Mouse (Mus musculus) right cerebral cortex, postnatal 25 days (tissue): ENCODE measurements around the gene Erich2.
A peak's percentile ranks its signal among the peaks of the same experiment; 100 is the strongest.
"Not testable (repeated sequence)": the region's sequence is repeated elsewhere in the genome, so short reads cannot be mapped to it uniquely, and the experiment has no call there.

Source experiments
- DNase-seq: peaks from one replicate; pipeline ENCODE4 v3.0.0; 2022

Gene Erich2

GRCm38 (mm10) chr2:70508496-70508895, at the start of gene Erich2:
TSS of gene Erich2 (plus strand) at chr2:70508819.
- no peak for DNase-seq

GRCm38 (mm10) chr2:70463606-70464005, 45.0 kb upstream of the Erich2 start:
- no peak for DNase-seq

GRCm38 (mm10) chr2:70471136-70471535, 37.5 kb upstream of the Erich2 start:
- DNase-seq = no peak

DNA sequence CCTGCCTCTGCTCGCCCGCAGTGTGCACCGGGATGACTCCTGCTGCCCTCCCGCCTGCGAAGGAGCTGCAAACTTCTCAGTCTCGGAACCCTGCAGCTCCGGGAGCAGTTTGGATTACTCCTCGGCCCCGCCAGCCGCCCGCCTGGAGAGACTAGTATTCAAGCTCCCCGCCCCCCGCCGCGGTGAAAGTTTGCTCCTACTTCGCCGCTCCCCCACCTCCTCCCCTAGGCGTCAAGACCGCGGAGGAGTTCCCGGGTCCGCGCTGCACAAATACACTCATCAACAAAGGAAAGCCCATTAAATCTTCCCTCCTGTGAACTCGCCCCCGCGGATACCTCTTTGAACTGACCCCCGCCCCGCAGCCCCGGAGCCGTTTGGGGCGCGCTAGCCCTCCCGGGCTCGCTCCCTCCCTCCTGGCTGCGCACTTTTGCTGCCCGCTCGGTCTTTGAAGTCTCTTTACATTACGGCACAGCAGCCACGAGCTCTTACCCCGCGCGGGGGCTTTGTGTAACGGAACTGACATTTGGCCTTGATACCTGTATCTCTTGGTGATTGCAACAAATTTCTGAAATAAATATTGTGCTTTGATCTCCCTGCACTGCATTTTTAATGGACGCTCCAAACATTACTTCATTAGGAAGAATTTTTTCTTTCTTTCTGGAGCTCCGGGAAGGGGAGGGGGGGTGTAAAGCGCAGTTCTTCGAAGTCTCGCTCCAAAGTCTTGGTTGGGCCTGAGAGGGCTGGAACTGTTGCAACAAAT, 36.6 kb upstream of the Erich2 start:
- peak; percentile 11 for DNase-seq

GRCm38 (mm10) chr2:70497715-70498318, 10.8 kb upstream of the Erich2 start:
- DNase-seq = no peak

GRCm38 (mm10) chr2:70503436-70503835, 5.2 kb upstream of the Erich2 start:
- no peak for DNase-seq

DNA sequence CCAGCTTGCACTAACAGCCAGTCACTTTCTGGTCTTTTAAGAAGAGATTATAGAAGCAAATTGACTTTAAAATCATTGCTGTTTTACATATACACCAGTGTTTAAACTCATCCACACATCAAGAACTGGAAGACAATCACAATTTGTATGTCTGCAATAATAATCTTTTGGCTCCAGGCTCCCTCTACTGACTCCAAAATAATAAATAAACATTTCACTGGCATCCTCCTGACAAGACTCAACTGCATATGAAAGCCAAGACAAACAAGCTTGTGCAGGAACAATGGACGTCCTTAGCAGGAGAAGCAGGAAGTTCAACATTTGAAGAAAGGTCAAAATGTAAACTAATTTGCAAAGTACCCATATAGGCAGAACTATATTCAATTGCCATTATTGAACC, 3.4 kb upstream of the Erich2 start:
- DNase-seq = no peak

DNA sequence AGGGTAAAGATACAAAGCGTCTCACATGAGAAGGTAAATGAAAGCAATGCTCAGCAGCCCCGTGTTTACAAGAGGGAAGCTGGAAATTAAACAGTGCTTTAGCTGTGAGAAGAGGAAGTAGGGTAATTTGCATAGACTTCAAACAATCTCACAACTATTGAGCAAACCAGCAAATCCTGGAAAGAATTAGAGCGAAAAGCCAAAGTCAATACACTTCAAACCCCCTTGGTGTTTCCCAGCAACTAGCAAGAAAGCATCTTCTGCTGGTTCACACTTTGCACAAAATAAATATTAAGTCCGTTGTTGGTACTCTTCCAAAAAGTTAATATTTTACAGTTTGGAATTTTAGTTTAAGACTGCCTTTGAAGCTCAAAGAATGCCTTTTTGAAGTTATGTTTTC, 2.7 kb upstream of the Erich2 start:
- no peak for DNase-seq

GRCm38 (mm10) chr2:70506372-70506771, 2.2 kb upstream of the Erich2 start:
- DNase-seq = no peak

- DNase-seq = peak; percentile 52
Observed at GRCm38 (mm10) chr2:70509021-70509632, 508 bp downstream of the Erich2 start.

DNA sequence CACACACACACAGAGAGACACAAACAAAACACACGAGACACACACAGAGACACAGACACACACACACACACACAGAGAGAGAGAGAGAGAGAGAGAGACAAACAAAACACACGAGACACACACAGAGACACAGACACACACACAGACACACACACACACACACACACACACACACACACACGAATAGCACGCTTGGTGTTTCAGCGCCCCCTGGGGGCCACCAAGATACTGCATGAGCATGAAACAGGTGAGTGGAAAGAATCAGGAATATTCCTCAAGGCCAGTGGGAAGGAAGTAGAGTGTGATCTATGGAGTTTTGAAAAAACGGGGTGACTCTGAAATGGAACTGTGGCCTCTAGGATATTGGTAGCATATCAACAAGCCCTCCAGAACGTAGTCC, 29.7 kb downstream of the Erich2 start:
- not testable (repeated sequence) for DNase-seq

DNA sequence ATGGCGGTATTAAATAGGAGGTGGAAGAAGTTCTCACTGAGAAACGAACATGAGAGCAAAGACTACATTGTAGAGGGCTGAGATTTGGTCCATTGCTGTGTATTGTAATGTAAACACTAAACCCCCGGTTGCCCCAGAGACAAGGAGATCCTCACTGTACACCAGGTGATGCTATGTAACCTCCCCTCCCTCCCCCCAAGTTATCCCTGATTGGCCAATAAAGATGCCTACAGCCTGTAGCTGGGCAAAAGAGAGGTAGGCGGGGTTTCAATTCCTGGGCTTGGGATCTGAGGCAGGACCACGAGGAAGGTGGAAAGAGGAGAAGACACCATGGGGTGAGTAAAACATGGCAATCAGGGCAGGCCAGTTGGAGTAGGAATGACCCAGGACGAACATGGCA, 42.1 kb downstream of the Erich2 start:
- no peak for DNase-seq

- DNase-seq = no peak
Observed at GRCm38 (mm10) chr2:70551446-70551845, 42.8 kb downstream of the Erich2 start.

- DNase-seq = no peak
Observed at GRCm38 (mm10) chr2:70552067-70552598, 43.5 kb downstream of the Erich2 start.

GRCm38 (mm10) chr2:70552772-70553171, 44.2 kb downstream of the Erich2 start, which contains the start of gene Gad1:
TSS of gene Gad1 (plus strand) at chr2:70553072.
- DNase-seq = no peak

DNA sequence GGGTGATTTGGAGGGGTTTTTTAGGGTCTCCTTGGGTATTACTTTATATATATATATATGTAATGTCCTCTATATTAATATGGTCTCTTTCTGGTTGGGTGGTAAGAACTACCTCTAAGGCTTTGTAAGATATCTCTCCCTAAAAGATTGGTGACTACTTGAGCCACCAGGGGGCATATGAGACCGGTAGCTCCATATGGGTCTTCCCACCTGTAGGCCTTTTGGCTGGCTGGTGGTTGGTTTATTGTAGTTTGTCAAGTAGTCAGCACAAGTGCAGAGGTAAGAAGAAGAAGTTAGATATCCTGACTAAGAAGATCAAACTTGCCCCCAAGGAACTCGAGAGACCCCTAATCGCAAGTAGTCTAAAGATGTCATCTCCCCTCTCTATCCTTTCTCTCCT, 45.2 kb downstream of the Erich2 start:
- DNase-seq = no peak

DNA sequence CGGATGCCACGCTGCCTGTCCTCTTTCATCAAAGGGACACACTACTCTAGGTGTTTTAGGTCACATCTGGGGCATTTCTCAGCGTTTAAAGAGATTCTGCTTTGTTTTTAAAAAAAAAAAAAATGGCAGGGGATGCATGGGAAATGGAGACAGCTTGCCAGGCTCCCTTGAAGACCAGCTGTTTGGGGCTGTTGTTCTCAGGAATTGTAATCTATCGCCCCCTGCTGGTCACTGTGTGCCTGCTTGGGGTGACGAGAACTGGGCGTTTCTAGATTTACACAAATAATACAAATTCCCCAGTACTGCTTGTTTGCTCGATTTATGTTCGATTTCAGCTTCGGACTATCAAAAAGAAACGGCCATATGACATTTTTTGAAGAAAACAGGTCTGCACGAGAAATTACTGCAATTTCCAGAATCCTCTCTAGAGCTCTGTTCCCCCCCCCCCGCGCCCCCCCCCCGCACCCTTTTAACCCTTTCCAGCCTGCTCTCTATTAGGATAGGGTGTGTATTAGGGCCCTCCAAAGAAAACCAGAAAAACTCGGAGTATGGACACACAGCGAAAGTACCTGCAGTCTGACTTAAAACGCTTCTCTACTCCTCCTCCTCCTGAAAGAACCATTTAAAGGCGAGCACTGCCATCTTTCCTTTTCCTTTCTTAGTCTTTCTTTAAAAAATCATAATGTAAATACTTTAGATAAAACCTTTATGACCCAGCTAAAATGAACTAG, 49.7 kb downstream of the Erich2 start:
- DNase-seq = peak; percentile 73

DNA sequence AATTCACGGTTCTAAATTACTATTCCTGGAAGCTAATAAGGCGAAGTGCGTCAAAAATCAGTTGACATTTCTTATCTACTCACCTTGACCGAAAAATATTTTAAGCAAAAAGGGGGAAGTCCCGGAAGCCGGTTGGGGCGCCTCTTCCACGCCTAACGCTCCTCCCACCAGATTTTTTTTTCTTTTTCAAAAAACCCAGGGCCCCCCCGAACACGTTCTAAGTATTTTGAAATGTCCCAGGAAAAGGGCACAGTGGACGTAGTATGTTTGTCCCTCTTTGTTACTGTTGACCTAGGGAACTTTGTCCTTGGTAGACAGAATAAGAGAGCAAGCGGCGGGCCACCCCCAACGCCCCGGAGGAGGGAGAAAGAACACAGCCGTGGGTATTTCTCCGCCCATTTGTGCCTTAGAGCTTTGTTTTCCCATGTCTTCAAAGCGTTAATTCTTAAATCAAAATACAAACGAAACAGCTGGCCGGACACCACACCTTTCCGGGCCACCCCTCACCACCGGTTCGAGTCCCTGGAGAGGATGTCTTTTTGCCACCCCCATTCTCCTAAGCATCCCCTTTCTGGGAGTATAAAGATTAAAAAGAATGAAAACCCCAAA, 50.3 kb downstream of the Erich2 start:
- DNase-seq = no peak

DNA sequence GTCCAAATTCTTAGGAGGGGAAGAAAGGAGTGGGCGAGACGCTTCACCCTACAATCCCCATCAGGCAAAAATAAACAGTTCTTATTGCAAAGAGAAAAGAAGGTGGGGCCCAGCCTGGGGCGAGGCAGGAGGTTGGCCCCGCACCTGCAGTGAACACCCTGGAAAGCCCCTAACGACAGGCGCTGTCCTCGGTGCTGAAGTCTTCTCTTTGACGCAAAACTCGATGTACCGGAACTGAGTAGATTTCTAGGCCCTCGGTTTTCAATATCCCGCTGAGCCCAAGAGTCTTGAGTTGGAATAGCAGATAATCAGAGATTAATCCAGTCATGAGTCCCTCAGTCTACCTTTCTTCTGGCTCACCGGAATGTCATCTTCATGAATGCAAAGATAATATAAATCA, 50.9 kb downstream of the Erich2 start:
- DNase-seq = no peak

- DNase-seq = peak; percentile 50
Observed at GRCm38 (mm10) chr2:70561077-70561795, 52.6 kb downstream of the Erich2 start.

- peak; percentile 53 for DNase-seq
Observed at GRCm38 (mm10) chr2:70562011-70562491, 53.4 kb downstream of the Erich2 start.

DNA sequence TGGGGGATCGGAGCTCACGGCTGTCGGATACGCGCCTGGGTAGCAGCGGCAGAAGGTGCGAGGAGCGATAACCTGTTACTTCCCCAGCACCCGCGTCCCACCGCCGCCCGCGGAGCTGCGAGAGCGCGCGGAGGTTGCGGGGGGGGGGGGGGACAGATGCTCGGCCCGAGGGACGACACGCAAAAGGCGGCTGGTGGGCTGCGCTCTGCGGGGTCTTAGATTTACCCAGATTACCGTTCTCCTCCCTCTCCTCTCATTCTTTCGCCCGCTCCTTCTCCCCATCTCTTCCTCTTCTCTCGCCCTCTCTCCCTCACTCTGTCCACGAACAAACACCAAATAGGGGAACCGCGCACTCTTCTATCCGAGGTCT, 54.0 kb downstream of the Erich2 start:
- no peak for DNase-seq
